Mouse (Mus musculus): ENCODE data around the gene Bcl7a.

Bcl7a gene

GRCm38 (mm10) chr5:123333566-123333965 lies 10.1 kb upstream of the Bcl7a start:
- no peak for DNase-seq

- DNase-seq: no peak
Observed at GRCm38 (mm10) chr5:123336205-123336961, 7.3 kb upstream of the Bcl7a start.

GRCm38 (mm10) chr5:123338463-123338862 lies 5.2 kb upstream of the Bcl7a start:
- DNase-seq: no peak

- no peak for DNase-seq
Observed at GRCm38 (mm10) chr5:123344628-123344962, 961 bp downstream of the Bcl7a start.

GRCm38 (mm10) chr5:123344963-123345852 lies 1.6 kb downstream of the Bcl7a start:
- DNase-seq: peak; percentile 48

GRCm38 (mm10) chr5:123345853-123346654 lies 2.4 kb downstream of the Bcl7a start:
- peak; percentile 44 for DNase-seq

- DNase-seq: no peak
Observed at GRCm38 (mm10) chr5:123346701-123347270, 3.2 kb downstream of the Bcl7a start.

- DNase-seq: no peak
Observed at GRCm38 (mm10) chr5:123347985-123348384, 4.4 kb downstream of the Bcl7a start.

- DNase-seq: no peak
Observed at GRCm38 (mm10) chr5:123350386-123350785, 6.8 kb downstream of the Bcl7a start.

- DNase-seq: no peak
Observed at GRCm38 (mm10) chr5:123355918-123356317, 12.3 kb downstream of the Bcl7a start.

GRCm38 (mm10) chr5:123357253-123357652 lies 13.6 kb downstream of the Bcl7a start:
- DNase-seq: no peak

GRCm38 (mm10) chr5:123359431-123359830 lies 15.8 kb downstream of the Bcl7a start:
- no peak for DNase-seq

- DNase-seq: no peak
Observed at GRCm38 (mm10) chr5:123362911-123363310, 19.3 kb downstream of the Bcl7a start.

GRCm38 (mm10) chr5:123364302-123364971 lies 20.8 kb downstream of the Bcl7a start:
- peak; percentile 61 for DNase-seq

GRCm38 (mm10) chr5:123368869-123369488 lies 25.3 kb downstream of the Bcl7a start:
- DNase-seq: no peak

- DNase-seq: no peak
Observed at GRCm38 (mm10) chr5:123370049-123370448, 26.4 kb downstream of the Bcl7a start.

GRCm38 (mm10) chr5:123375262-123375661 lies 31.6 kb downstream of the Bcl7a start:
- DNase-seq: no peak

GRCm38 (mm10) chr5:123375793-123376452 lies 32.3 kb downstream of the Bcl7a start:
- no peak for DNase-seq

GRCm38 (mm10) chr5:123376569-123376968 lies 32.9 kb downstream of the Bcl7a start:
- DNase-seq: peak; percentile 54

- peak; percentile 71 for DNase-seq
Observed at GRCm38 (mm10) chr5:123377120-123377955, 33.7 kb downstream of the Bcl7a start.
